Mouse (Mus musculus) kidney, embryonic 14.5 days (tissue): Measurements from ENCODE around the gene Foxo6. TPM values are rescaled to one million over a fixed set of nuclear protein-coding genes. Genes with fewer than 3 reads are reported as not detected.

Experiments used
- ATAC-seq: fragments of 200-750 bp; cut with Nextera tagmentation; 2 replicates; pipeline ENCODE4 v1.8.0; 2017; ENCODE audit warnings: moderate number of reproducible peaks, mild to moderate bottlenecking, moderate TSS enrichment, moderate library complexity; ENCODE audit not compliant: low FRiP score, low TSS enrichment
- H3K27ac ChIP-seq: fragments of 300-500 bp; sonication (generic); 2 replicates; pipeline ENCODE4 v1.5.1; 2014; ENCODE audit warnings: low read depth, mild to moderate bottlenecking, low read length, moderate library complexity, mixed read lengths
- H3K27me3 ChIP-seq: fragments of 300-500 bp; sonication (generic); 2 replicates; pipeline ENCODE4 v1.6.1; 2014; ENCODE audit warnings: mild to moderate bottlenecking, low read length; ENCODE audit not compliant: control insufficient read depth, insufficient read depth
- H3K36me3 ChIP-seq: fragments of 300-500 bp; sonication (generic); 2 replicates; pipeline ENCODE4 v1.6.1; 2014; ENCODE audit warnings: low read length, mixed read lengths; ENCODE audit not compliant: control insufficient read depth, insufficient read depth
- H3K4me1 ChIP-seq: fragments of 300-500 bp; sonication (generic); 2 replicates; pipeline ENCODE4 v1.6.1; 2014; ENCODE audit warnings: low read length, mixed read lengths; ENCODE audit not compliant: control insufficient read depth, insufficient read depth
- H3K4me2 ChIP-seq: fragments of 300-500 bp; sonication (generic); replicated peaks from 2 replicates; pipeline ENCODE4 v1.6.1; 2014; ENCODE audit warnings: low read depth, mild to moderate bottlenecking, low read length
- H3K4me3 ChIP-seq: fragments of 300-500 bp; sonication (generic); 2 replicates; pipeline ENCODE4 v1.5.1; 2014; ENCODE audit warnings: mild to moderate bottlenecking, low read length
- H3K9ac ChIP-seq: fragments of 300-500 bp; sonication (generic); 2 replicates; pipeline ENCODE4 v1.6.1; 2014; ENCODE audit warnings: low read depth, mild to moderate bottlenecking, low read length, moderate library complexity
- H3K9me3 ChIP-seq: fragments of 300-500 bp; sonication (generic); 2 replicates; pipeline ENCODE4 v1.6.1; 2016; ENCODE audit warnings: low read length; ENCODE audit not compliant: control insufficient read depth
- WGBS: fragments of 180-500 bp; shearing (Covaris S2); extraction: QIAGEN DNeasy Blood & Tissue Kit; methylation state at CpG from one replicate; pipeline ENCODE4 v1.1.7; 2014; 5-methylcytosine and 5-hydroxymethylcytosine counted together
- polyA plus RNA-seq: library from polyadenylated mRNA; unstranded; fragments of >200 nt; fragmentation: Nextera tagmentation; extraction: Ambion mirVana; gene quantifications from 2 replicates; pipeline ENCODE4 v1.2.1, GENCODE M21; 2014

Foxo6 gene
- polyA plus RNA-seq, 1 experiment from 2014 or later = 0.15 TPM

GRCm38 (mm10) chr4:120247412-120247811 is 39.7 kb downstream of the Foxo6 start:
- H3K27ac ChIP-seq = no peak overlapping the region
- H3K9ac ChIP-seq = no peak overlapping the region
- H3K4me3 ChIP-seq = no peak overlapping the region
- peaks cover 22% of the 10 kb centered on the region for H3K4me1 ChIP-seq
- 16% methylated on average over 5 of the region's 5 CpGs for WGBS
- peak; percentile 47; the same call in 1 of the 2 replicates for ATAC-seq
- H3K36me3 ChIP-seq = no peaks in the 10 kb centered on the region
- H3K9me3 ChIP-seq = no peaks in the 10 kb centered on the region
- peaks cover 5% of the 10 kb centered on the region; the same call in 1 of the 2 replicates for H3K27me3 ChIP-seq
- H3K4me2 ChIP-seq = no peak overlapping the region

- H3K4me3 ChIP-seq = no peak overlapping the region
- H3K27me3 ChIP-seq = peaks cover 5% of the 10 kb centered on the region; the same call in 1 of the 2 replicates
- no peaks in the 10 kb centered on the region for H3K36me3 ChIP-seq
- H3K27ac ChIP-seq = no peak overlapping the region
- no peak for ATAC-seq
- H3K4me2 ChIP-seq = no peak overlapping the region
- WGBS = 83% methylated on average over 6 of the region's 6 CpGs
- H3K9me3 ChIP-seq = no peaks in the 10 kb centered on the region
- no peak overlapping the region for H3K9ac ChIP-seq
- peaks cover 19% of the 10 kb centered on the region for H3K4me1 ChIP-seq
These were observed 41.1 kb downstream of the Foxo6 start for GRCm38 (mm10) chr4:120246086-120246485.

GRCm38 (mm10) chr4:120242783-120243262 is 44.3 kb downstream of the Foxo6 start:
- H3K4me1 ChIP-seq = peaks cover 5% of the 10 kb centered on the region; the same call in 1 of the 2 replicates
- H3K27me3 ChIP-seq = peaks cover 9% of the 10 kb centered on the region; the same call in 1 of the 2 replicates
- ATAC-seq = peak; percentile 29; the same call in 1 of the 2 replicates
- H3K4me3 ChIP-seq = no peak overlapping the region
- no peaks in the 10 kb centered on the region for H3K9me3 ChIP-seq
- H3K9ac ChIP-seq = no peak overlapping the region
- WGBS = 5% methylated on average over 10 of the region's 10 CpGs
- H3K36me3 ChIP-seq = no peaks in the 10 kb centered on the region
- no peak overlapping the region for H3K27ac ChIP-seq
- H3K4me2 ChIP-seq = no peak overlapping the region

- no peak overlapping the region for H3K4me3 ChIP-seq
- no peak overlapping the region for H3K9ac ChIP-seq
- no peaks in the 10 kb centered on the region for H3K9me3 ChIP-seq
- no peaks in the 10 kb centered on the region for H3K36me3 ChIP-seq
- no peak overlapping the region for H3K4me2 ChIP-seq
- ATAC-seq = no peak
- WGBS = 72% methylated on average over 3 of the region's 3 CpGs
- no peak overlapping the region for H3K27ac ChIP-seq
- H3K4me1 ChIP-seq = peaks cover 5% of the 10 kb centered on the region; the same call in 1 of the 2 replicates
- H3K27me3 ChIP-seq = peaks cover 9% of the 10 kb centered on the region; the same call in 1 of the 2 replicates
These were observed 46.0 kb downstream of the Foxo6 start for GRCm38 (mm10) chr4:120241106-120241505.

GRCm38 (mm10) chr4:120239419-120239818 is 47.7 kb downstream of the Foxo6 start:
- Histone ChIP-seq H3K4me3 (no peak overlapping the region), H3K36me3 (no peaks in the 10 kb centered on the region), H3K4me1 (peaks cover 5% of the 10 kb centered on the region; the same call in 1 of the 2 replicates), H3K9ac (no peak overlapping the region), H3K27ac (no peak overlapping the region), H3K27me3 (peaks cover 9% of the 10 kb centered on the region; the same call in 1 of the 2 replicates), H3K9me3 (no peaks in the 10 kb centered on the region), H3K4me2 (no peak overlapping the region)
- no peak for ATAC-seq
- WGBS = 51% methylated on average over 3 of the region's 3 CpGs

GRCm38 (mm10) chr4:120233243-120233642 is 53.9 kb downstream of the Foxo6 start:
- Histone ChIP-seq H3K27me3 (0 out of 2 replicates have a peak, but pooled peaks cover 4% of the 10 kb centered on the region), H3K9ac (no peak overlapping the region), H3K27ac (no peak overlapping the region), H3K4me1 (peaks cover 16% of the 10 kb centered on the region), H3K36me3 (no peaks in the 10 kb centered on the region), H3K4me2 (no peak overlapping the region), H3K9me3 (no peaks in the 10 kb centered on the region), H3K4me3 (no peak overlapping the region)
- ATAC-seq = no peak
- WGBS = 43% methylated on average over 2 of the region's 2 CpGs

- Histone ChIP-seq H3K4me2 (no peak overlapping the region), H3K27ac (no peak overlapping the region), H3K36me3 (no peaks in the 10 kb centered on the region), H3K9me3 (no peaks in the 10 kb centered on the region), H3K9ac (no peak overlapping the region), H3K27me3 (no peaks in the 10 kb centered on the region), H3K4me1 (peaks cover 16% of the 10 kb centered on the region), H3K4me3 (no peak overlapping the region)
- WGBS = 80% methylated on average over 2 of the region's 2 CpGs
- 0 out of 2 replicates have a peak, but pooled peaks have one; percentile 14 for ATAC-seq
These were observed 54.6 kb downstream of the Foxo6 start for GRCm38 (mm10) chr4:120232541-120232940.

GRCm38 (mm10) chr4:120231982-120232381 is 55.2 kb downstream of the Foxo6 start:
- H3K27me3 ChIP-seq = no peaks in the 10 kb centered on the region
- H3K4me2 ChIP-seq = no peak overlapping the region
- 21% methylated on average over 4 of the region's 4 CpGs for WGBS
- no peak overlapping the region for H3K27ac ChIP-seq
- no peaks in the 10 kb centered on the region for H3K36me3 ChIP-seq
- peak; percentile 78 for ATAC-seq
- no peak overlapping the region for H3K9ac ChIP-seq
- H3K4me1 ChIP-seq = peaks cover 16% of the 10 kb centered on the region
- H3K9me3 ChIP-seq = no peaks in the 10 kb centered on the region
- H3K4me3 ChIP-seq = no peak overlapping the region

- Histone ChIP-seq H3K27ac (no peak overlapping the region), H3K4me2 (no peak overlapping the region), H3K9ac (no peak overlapping the region), H3K36me3 (no peaks in the 10 kb centered on the region), H3K4me3 (no peak overlapping the region), H3K4me1 (peaks cover 16% of the 10 kb centered on the region), H3K27me3 (no peaks in the 10 kb centered on the region), H3K9me3 (no peaks in the 10 kb centered on the region)
- WGBS = 20% methylated on average over 6 of the region's 6 CpGs
- no peak for ATAC-seq
These were observed 56.9 kb downstream of the Foxo6 start for GRCm38 (mm10) chr4:120230256-120230649.
